Mouse (Mus musculus): Measurements from ENCODE around the gene Ecm2. TPM values are rescaled to one million over a fixed set of nuclear protein-coding genes. Genes with fewer than 3 reads are reported as not detected.

Gene Ecm2
- 10 to 100 TPM; 10.8 to 14.2 (median 11.6) TPM for total RNA-seq (2022)

DNA sequence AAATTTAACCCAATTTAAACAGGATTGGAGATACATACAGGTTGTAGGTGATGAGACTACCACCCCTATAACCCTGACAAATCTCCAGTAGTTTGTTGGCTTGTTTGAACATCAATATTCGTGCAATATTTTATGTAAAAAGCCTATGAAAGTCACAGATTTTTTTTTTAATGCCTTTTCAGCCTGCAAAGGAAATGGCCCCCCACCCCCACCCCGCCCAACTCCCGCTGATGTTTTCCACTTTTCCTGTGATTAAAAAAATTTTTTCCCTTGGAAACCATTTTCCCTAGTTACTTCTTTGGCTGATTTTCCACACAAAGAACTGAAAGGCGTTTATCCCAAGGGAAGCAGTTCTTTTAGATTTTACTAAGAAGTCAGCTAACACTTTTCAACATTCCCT lies at the start of gene Ecm2:
Ecm2 (plus strand) TSS at position 301 of the 400 bp plus-strand sequence.
- DNase-seq (ENCODE audit: low spot score) = peak; percentile 65

DNA sequence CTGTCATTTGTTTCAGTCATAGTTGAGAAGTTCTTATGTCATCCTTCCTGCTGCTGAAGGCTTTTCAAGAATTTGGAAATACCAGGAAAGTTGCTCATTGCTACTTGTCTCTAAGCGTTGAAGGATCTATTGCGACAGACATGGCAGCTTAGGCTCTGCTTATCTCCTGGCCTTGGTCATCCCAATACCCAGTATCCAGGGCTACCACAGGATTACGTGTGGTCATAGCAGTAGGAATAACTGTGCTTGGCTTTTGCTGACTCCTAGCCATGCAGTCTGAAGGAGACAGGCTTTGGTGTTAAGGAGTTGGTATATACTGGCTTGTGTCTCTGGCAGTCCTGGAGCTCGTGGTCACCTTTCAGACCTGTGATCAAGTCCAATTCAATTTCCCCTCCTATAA lies 44.3 kb upstream of the Ecm2 start:
- DNase-seq (ENCODE audit: low spot score) = no peak

DNA sequence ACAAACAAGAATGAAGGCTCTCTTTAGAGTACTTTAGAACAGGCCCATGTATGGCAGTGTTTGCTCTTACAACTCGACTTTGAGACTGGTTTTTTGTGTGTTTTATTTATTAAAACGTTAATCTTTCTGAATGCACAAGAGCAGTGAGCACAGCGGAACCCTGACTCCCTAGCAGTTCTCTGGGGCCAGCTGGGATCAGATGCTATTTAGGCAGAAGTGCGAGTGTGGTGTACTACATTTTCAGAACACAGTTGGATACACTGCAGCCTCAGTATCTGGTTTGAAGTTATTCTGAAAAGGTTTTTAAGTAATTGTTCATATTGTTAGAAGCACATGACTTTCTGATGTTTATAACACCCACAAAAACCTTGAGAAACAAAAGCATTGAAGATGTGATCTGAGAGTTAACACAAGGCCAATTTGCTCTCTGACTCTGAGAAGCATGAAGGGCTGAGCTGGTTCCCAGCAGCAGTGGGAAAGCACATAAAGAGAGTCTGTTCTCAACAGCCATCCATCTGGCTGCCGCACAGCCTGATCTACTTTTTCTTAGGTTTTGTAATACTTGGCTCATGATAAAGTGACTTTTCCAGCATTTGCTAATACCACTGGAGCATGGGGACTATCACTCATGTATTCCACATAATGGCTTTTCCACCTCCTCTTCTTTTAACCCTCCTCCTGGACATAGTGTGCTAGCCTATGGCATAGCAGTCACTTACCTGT lies 43.8 kb upstream of the Ecm2 start:
- DNase-seq (ENCODE audit: low spot score) = peak; percentile 56

DNA sequence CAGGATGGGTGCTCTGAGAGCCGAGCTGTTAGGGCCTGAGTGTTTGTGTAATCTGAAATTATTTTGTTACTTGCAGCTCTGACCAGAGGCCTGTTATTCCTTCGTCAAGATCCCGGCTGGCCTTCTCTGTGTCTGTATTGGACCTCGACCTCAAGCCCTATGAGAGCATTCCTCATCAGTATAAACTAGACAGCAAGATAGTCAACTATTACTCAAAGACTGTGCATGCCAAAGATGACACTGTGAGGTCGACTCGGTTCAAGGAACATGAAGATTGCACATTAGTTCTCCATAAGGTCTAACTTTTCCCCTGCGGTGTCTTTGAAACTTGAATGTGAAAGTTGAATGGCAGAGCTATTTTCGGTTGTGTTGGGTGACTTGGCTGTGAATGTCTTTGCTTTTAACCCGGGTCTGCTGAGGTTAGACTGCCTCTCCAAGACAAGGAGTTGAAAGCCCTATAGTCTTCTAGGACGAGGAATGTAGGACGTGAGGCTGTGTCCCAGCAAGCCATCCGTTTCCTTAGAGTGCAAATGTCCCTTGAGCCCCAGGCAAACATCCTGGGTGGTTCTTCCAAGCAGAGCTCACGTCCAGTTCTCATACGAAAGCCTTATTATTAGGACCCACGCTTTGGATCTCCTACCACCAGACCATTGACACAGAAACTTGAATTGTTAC lies 43.0 kb upstream of the Ecm2 start:
- peak; percentile 35 for DNase-seq (ENCODE audit: low spot score)

DNA sequence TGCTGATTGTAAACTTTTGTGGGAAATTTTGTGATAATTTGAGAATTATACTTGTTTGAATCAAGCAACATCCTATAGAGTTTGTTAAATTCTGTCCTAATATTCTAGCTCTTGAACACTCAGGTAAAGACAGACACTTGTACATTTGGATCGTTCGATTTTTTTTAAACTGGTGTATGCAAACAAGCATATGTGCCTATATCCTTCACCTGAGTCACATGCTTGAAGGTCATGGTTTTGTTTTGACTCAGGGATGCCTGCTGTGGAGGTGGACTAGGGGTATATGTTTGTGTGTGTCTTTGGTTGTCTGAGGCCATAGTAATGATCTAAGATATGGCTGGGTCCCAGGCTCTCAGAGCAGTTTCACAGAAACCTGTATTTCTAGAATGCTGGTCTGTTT lies 41.7 kb upstream of the Ecm2 start:
- no peak for DNase-seq (ENCODE audit: low spot score)

DNA sequence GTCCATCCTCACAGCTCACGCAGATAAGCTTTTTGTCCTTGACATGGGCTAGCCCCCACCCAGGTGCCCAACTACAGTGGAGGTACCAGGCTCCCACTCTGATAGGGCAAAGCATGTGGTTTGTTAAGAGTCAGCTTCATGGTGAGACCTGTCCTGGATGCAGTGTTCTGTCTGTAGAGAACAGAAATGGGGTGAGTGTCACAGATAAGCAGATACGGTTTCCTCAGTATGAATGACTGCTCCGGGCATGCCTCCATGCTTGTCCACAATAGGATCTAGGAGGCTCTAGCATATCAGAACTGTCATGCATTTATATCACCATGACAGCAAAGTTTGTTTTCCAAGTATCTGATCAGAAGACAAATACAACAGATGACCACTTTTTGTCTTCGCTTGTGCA lies 38.7 kb upstream of the Ecm2 start:
- DNase-seq (ENCODE audit: low spot score) = no peak

DNA sequence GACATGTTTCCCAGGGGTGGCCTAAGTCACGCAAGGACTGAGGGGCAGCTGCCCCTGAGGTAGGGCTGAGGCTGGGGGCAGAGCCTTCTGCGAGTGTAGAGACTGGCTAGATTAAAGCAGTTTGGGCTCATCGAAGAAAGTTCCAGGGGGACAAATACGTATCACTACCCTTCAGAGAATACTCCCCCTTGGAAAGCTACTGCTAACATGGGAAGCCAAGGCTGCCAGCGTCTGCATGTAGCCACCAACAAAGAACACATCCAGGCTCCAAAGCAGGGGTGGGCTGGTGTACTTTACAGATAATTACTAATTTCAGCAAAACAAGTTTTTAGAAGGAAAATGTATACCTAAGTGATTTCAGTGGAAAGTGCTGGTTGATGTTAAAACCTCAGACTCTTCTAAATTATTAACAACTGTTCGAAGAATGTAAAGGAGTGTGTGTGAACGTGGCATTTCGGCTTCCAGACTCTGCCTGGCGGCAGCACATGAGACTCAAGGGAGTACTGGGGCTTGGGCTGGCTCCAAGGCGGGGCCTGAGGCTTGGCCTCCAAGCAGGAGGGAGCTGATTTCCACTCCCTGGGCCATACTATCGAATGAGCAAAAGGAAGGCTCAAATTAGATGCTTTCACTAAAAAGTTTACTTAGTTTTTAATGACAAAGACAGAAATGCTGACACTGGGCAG lies 38.1 kb upstream of the Ecm2 start:
- peak; percentile 65 for DNase-seq (ENCODE audit: low spot score)

DNA sequence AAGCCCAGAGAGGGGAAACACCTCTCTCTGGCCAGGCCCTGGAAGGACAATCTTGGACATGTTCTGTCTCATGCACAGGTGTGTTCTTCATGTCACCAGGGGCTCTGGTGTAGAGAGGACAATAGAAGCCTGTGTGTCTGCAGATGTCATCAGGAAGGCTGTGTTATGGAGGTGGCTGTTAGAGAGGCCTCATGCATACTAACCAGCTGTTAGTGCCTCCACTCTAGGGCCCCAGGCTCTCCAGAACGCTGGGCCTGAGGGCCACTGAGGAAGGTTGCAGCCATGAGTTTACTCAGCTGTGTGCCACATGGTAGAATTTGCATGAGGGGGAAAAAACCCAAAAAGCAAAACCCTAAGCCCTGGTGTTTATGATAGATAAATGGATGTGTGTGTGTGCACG lies 37.0 kb upstream of the Ecm2 start:
- no peak for DNase-seq (ENCODE audit: low spot score)

DNA sequence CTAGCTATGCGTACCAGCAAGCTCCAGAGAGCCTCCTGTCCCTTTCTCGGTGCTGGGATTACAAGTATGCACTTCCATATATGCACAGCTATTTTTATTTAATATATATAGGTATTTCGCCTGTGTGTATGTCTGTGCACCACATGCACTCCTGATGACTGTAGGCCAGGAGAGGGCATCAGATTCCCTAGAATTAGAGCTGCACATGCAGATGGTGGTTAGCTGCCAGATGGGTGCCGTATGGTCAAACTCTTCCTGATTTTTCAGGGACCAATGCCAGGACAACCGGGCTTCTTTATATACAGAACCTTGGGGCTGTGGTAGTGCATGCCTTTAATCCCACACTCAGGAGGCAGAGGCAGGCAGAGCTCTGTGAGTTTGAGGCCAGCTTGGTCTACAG lies 35.6 kb upstream of the Ecm2 start:
- no peak for DNase-seq (ENCODE audit: low spot score)

DNA sequence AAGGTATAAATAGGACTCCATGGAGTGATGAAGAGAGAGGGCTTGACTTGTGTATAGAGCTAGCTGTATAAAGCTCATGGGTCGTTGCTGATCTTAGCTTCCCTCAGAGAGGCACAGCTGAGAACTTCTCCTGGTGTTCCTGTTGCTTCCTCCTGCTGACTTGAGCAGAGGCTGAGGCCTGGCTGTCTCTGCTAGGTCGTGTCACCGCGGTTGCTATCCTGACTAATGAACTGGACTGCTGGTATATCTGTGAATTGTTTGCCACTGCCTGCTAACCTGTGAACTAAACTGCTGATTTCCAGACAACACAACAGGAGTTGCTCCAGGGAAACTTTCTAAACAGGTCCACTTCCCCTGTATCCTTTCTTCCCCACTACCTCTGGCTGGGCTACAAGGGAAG lies 34.3 kb upstream of the Ecm2 start:
- no peak for DNase-seq (ENCODE audit: low spot score)

DNA sequence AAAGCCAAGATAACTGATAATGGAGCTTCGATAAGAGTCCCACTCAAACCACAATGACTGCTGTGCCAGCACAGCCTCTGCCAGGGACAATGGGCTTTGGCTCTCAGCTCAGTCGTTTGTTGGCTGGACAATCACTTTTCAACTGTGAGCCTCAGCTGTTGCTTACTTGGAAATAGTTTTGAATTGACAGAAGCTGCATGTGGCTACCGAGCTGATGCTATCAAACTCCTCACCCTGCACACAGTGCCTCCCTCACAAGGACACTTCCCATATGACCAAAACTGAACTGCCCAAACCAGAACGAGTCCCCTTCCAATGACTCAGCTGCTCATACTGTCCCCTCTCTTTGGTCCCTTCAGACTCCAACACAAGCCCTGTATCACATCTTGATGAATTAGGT lies 33.8 kb upstream of the Ecm2 start:
- DNase-seq (ENCODE audit: low spot score) = peak; percentile 69

DNA sequence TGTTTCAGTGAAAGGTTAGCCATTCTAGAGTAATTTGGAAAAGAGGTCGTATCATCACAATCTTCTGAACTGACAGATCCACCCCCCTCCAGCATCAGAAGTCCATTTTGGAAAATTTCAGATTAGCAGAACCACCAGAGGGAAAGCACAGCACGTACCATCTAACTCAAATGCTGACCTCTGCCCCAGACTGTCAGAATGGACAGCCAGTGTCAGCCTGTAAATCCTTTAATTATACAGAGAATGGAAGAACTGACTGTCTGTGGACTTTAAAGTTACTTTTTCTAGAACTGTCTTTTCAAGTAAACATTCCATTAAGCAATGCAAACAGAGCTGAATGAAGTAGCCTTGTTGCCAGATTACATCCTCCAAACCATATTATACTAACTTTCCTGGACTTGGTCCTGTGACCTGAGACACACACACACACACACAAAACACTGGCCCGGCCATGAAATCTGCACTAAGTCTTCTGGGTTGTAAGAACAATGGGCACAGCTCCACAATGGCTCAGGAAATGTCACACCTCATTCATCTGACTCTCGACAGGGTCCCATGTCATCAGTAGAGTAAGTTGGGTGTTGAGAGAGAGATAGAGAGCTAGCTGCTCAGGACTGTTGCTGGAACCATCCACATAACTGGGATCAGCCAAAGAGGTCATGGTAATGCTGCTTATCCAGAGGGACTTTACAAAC lies 32.5 kb upstream of the Ecm2 start:
- DNase-seq (ENCODE audit: low spot score) = no peak

DNA sequence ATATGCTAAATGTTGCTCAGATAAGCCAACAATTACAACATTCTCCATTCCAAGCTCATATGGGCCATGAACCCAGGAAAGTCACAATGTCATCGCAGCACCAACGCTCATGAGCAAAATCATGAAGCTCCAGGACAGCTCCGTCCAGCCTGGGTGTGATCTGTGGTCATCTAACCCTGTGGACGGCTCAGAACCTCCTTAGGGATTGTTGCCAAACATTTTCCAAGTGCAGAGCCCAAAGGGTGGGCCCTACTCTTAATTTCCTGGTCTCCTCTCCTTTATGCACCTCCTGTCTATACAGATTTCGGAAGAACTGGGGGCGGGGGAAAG lies 32.0 kb upstream of the Ecm2 start:
- no peak for DNase-seq (ENCODE audit: low spot score)

DNA sequence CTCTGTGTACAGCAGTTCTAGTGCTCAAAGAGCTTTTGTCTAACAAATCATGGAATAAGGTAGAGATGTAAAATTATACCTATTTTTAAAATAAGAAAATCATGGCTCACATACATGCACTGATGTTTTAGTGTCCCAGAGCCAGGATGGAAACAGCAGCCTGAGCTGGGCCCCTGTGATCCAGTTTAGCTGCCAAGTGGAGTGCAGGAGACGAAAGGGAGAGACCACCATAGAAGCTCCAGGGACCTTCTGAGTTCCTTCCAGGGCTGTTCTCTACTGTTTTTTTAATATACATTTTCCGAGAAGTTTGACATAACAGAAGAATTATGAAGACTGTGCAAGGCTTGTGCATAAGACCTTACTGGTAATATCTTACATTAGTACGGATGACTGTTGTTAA lies 26.7 kb upstream of the Ecm2 start:
- no peak for DNase-seq (ENCODE audit: low spot score)

DNA sequence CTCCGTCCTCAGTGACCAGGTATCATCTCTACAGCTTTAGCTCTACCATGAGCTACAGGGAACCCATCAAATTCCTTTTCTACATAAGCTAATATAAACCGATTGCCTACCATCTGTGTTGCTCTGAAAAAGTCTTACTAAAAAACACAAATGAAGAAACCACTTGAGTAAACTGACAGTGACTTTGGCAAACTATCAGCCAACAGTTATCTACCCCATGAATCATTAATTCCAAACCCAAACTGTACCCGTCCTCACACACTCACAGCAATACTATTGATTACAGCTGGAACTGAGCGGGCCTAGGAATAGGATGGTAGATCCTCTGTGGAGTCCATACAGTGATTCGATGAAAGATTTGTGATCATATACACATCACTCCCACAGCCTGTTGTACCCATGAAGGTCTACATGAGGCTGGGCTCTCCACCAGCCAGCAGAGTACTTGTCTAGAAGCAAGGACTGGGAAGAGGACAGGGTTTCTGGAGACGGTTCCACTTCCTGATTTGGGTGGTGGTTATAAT lies 25.7 kb upstream of the Ecm2 start:
- DNase-seq (ENCODE audit: low spot score) = no peak

DNA sequence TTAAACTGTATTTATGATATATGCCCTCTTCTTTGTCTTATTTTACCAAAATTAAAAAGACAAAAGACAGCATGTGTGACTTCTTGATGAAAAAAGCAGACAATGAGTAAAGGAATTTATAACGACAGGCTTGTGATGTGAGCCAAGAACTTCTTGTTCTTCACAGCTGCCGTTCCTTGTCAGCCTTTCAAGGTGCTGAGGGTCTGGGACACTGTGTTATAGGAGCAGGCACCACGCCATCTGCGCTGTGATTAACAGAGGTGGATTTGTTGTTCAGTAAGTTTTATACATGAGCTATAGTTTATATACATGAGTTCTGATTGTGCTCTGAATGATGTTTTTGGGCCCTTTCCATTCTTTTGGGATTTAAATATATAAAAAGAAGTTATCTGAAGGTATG lies 25.2 kb upstream of the Ecm2 start:
- peak; percentile 54 for DNase-seq (ENCODE audit: low spot score)

DNA sequence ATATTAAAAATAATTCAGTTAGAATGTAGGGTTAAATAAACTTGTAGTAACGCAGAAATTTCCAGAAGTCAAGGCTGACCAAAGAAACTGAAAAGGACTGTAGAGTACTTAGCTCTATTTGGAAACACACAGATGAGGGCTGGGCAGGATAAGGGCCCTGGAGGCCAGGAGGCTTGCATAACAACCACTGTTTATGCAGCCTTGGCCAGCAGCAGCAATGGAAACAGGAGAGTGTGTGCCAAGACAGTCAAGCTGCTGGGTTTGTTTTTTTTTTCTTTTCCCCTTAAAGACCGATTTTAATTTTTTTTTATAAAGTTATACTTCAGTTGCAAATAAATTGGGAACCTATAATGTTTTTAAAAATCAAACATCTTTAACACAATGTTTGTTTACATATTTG lies 24.6 kb upstream of the Ecm2 start:
- peak; percentile 90 for DNase-seq (ENCODE audit: low spot score)

DNA sequence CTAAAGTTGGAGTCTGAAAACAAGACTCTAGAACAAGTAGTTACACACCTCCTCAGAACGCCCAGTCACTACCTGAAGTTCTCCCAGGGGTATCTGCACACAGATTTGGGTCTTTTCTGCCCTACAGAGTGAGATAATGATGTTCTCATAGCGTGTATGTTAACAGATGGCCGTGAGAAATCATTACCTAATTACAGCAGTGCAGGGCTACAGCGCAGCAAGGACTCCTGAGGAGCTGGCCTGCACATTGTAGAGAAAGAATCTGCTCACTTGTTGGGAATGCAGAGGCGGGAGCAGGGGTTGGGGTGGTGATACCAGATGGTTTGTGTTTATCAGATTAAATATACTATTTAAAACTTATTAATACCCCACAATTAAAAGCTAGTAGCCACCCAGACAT lies 24.1 kb upstream of the Ecm2 start:
- DNase-seq (ENCODE audit: low spot score) = no peak

DNA sequence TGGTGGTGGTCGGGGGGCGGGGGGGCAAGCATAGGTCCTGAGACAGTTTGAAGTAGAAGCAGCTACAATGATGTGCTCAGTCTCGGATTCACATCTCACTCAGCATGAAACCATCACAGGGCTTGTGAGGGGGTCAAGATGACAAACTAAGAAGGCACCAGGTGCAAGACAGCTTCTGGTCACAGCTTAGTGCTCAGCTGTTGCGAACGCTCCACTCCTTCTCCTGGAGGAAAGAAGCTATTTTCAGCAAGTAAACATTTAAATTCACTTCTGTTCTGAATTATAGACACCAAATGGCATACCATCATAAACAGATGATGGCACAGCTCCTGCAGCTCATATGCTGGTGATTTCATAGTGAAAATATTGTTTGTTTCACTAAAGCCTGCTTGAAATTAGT lies 19.2 kb upstream of the Ecm2 start:
- DNase-seq (ENCODE audit: low spot score) = no peak

DNA sequence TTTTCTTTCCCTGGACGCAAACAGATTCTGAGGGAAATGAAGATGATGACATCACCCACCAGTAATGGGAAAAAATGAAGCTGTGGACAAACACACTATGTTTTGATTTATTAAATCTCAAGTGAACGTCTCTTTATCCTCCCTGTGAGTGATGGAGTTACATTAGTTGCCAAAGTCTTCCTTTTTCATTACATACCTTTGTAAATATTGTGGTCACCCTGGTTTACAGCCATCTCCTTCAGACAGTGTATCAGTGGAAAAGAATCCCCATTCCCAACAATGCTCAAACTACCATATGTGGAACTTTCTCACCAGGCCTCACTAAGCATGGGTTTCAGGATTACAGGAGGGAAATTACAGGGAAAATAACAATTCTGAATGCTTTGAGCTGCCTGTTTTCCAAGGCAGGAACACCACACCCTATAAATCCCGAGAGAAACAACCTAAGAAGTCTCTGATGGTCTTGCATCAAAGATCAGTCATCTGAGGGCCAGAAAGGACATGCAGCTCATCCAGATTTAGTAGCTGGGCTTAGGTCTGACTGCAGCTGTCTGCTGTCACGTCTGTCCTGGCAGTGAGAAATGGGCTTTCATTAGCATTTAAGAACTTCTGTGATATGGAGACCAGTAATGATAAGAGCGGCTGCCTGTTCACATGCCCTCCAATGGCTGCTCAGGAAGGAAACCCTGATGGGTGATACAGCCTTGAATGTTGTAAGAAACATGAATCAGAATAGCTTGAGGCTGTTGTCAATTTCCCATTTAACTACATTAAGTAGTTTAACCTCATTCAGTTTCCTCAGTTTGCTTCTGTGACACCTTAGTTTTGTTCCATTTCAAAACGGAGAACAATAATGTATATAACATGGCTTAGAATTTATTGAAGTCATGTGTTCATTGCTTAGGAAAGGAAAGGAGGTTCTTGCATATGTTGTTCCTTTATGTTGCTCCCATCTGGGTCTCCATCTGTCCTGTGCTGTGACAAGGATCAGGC lies 11.9 kb upstream of the Ecm2 start, which contains the start of gene Tes3-ps:
Tes3-ps (plus strand) TSS at position 943 of the 993 bp plus-strand sequence.
- DNase-seq (ENCODE audit: low spot score) = no peak

DNA sequence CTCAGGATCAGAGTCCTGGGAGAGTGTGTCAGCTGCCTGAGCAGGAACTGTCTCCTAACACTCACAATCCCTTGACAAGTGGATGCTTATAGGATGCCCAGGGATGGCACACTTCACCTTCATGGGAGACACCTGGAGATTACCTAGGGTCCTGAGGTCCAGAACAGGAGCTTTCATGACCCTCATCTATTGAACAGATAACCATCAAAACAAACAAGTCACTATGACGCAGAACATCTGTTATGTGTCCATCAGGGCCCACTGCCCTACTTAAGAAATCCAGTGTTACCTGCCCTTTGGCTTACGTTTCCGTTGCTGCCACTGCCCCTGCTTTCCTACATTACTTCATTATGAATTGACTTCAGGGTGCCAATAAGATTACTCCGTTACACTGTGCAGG lies 1.2 kb downstream of the Ecm2 start:
- peak; percentile 30 for DNase-seq (ENCODE audit: low spot score)

Measured in heart, adult 8-10 months (tissue).